Mouse (Mus musculus): ENCODE measurements around the gene Wnt6. TPM values are rescaled to one million over a fixed set of nuclear protein-coding genes. Genes with fewer than 3 reads are reported as not detected.

Gene Wnt6
- total RNA-seq, 2 experiments from 2014 or later, result 0.20 to 0.32 TPM

DNA sequence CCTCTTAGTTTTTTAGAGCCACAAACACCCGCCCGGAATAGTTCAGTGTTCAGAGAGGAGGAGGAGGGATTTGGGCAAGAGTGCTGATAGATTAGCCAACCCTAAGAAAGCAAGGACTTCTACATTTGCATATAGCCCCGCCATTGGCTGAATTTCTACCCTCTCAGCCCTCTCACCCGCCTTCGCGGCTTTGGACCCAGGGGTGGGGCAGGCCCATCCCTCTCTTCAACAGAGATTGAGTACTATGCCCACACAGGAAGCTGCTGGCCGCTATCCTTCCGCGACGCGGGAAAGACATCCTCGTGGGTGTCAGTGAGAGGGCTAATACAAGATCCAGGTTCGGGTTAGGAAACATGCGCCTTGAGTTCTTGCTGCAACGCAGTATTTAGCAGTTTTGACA, 1.4 kb downstream of the Wnt6 start:
- intact Hi-C loops (cut with DNase I), result no loop called here
- peak; percentile 59 to 71 for DNase-seq

DNA sequence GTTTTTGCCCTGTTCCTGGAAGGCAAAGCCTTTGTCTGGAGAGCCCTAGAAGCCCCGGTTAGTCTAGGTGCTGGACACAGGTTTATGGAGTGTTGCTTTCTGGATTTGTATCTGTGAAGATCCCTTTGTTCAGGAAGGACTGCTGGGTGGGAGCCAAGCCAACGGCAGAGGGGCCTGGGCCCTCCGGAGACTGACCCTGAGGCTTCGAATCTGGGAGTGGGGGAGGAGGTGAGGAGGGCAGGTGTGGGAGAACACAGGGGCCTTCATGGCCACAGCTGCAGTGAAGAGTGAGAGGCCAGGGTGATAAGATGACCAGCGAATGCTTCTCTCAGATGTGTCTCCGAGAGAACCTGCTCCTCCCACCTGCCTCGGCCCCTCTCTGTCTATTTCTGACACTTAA, 2.4 kb downstream of the Wnt6 start:
- intact Hi-C loops (cut with DNase I), result no loop called here

DNA sequence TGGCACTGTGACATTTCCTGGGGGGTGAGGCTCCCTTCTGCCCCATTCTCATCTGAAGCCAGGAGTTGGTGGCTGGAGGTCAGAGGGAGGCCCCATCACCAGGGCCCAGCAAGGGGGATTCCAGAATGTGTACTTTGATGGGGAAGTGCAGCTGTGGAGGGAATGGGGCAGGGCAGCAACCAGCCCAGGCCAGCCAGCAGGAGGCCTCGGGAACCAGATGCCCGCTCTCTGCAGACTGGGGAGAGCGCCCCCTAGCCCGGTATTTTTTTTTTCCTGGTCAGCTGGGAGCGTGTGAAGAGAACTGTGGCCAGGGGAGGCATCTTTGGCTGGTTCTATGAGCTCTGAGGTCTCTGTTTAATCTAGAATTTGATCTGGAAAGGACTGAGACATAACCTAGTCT, 4.1 kb downstream of the Wnt6 start:
- intact Hi-C loops (cut with DNase I), result no loop called here
- DNase-seq, result no peak

More for the DNA sequence above, 2.4 kb downstream of the Wnt6 start:
- DNase-seq, result no peak

DNA sequence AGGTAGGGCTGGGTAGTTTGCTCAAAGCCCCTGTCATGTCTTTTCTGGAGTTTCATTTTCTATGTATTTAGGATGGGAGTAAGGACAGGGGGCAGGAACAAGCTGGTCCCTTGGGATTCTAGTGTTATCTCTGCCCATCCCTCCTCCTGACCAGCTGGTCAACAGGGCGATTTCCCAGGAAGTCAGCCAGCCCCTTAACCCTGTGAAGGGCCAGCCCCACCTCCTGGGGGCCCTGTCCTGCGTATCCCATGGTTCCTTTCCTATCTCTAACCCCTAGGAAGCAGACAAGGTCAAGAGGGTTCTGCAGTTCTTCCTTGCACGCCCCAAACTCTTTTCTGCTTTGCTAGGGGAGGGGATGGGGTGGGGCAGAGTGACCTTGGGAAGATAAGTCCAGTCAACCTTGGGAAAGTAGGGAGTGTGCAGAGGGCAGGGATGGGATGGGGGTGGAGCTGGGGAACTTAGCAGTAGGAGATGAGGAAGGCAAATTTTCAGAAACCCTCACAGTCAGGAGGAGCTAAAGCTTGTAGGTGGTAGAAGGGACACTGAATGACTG, 7.3 kb downstream of the Wnt6 start:
- intact Hi-C loops (cut with DNase I), result no loop called here
- no peak for DNase-seq

DNA sequence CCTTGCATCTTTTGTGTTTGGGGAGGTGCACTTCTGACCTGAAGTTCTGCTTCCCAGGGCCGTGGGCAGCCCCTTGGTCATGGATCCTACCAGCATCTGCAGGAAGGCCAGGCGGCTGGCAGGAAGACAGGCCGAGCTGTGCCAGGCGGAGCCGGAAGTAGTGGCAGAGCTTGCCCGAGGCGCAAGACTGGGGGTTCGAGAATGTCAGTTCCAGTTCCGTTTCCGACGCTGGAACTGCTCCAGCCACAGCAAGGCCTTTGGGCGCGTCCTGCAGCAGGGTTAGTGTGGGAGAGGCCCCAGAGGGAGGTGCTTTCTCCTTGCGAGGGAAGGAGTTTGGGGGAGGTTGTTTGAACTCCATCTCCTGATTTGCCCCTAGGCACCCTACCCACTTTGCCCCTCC, 10.4 kb downstream of the Wnt6 start:
- intact Hi-C loops (cut with DNase I), result no loop called here

DNA sequence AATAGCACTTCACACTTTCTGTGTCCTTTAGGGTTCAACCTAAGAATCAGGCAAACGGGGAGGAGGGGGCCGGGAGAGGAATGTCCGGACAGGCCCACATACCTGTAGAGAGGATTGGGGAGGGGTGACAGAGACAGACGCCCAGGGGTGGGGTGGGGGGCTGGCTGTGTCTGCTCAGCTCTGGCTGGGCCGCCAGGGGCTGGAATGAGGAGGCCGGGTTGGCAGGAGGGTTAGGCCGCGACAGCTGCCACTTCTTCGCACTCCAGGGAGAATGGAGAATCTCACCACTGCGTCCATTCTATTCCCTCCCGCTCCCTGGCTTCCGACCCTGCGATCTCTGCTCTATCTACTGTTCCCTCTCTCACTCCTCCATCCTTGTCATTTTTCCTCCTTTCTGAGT, 11.9 kb downstream of the Wnt6 start:
- intact Hi-C loops (cut with DNase I), result no loop called here
- DNase-seq, result no peak

More for the DNA sequence above, 10.4 kb downstream of the Wnt6 start:
- no peak for DNase-seq

DNA sequence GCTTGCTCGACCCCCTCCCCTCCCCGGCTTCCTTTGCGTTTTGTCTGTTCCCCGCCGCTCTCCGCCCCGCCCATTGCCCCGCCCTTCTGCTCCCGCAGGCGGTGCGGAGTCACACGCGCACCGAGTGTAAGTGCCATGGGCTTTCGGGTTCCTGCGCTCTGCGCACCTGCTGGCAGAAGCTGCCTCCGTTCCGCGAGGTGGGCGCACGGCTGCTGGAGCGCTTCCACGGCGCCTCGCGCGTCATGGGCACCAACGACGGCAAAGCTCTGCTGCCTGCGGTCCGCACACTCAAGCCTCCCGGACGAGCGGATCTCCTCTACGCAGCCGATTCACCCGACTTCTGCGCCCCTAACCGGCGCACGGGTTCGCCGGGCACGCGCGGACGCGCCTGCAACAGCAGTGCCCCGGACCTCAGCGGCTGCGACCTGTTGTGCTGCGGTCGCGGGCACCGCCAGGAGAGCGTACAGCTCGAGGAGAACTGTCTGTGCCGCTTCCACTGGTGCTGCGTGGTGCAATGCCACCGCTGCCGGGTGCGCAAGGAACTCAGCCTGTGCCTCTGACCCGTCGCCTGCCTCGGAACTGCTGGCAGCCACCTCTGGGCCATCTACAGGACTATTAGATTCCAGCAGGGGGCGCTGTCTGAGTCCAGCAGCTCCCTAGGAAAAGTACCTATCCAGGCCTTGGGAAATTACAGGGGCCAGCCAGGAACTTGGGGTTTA, 12.5 kb downstream of the Wnt6 start:
- peak; percentile 39 to 52 for DNase-seq
- intact Hi-C loops (cut with DNase I), result no loop called here

DNA sequence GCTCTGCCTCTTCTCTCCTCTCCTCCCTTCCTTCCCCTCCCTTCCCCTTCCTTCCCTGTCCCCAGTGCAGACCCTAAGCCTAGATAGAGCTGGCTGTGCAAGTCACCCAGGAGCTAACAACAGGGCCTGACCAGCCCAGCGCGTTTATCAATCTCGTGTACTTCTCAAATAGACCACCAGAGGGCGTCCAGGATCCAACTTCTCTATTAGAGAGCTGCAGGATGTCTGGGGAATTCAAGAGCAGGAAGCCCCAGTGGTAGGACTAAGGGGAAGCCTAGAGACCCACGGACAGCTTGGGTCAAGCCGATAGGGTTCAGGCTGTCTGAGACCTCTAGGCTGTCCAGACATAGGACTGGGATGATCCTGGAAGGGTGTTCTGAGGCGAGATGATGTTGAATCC, 16.2 kb downstream of the Wnt6 start:
- DNase-seq, result peak; percentile 54 to 63
- intact Hi-C loops (cut with DNase I), result loop anchor here (2.0 kb wide), 2 partner anchors 19 to 23 kb away; no protein-coding TSS in a partner anchor

DNA sequence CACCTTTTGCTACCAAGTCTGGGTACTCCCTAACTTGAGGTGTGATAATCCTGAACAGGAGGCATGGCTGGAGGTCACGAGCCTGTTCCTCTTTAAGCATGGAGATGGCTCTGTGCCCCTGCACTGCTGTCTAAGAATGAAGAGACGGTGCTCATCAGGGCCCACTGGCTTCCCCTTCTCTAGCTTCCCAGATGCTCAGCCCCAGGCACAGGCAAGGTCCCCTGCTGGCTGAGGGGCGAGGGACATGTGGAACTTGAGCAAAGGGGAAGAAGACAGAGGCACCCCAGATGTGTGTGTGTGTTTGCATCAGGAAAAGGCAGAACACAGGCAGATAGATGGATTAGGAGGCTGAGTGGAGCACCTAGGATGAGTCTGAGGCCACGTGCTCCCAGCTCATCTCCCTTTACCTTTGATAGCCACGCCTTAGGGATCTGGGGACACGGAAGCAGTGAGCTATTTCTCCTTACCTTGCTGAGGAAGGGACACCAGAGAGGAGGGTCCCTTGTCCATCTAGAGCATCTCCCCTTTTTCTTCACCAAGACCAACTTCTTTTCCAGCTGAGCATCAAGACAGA, 17.0 kb downstream of the Wnt6 start:
- no peak for DNase-seq
- intact Hi-C loops (cut with DNase I), result loop anchor here (2.0 kb wide), 2 partner anchors 18 to 24 kb away; no protein-coding TSS in a partner anchor

DNA sequence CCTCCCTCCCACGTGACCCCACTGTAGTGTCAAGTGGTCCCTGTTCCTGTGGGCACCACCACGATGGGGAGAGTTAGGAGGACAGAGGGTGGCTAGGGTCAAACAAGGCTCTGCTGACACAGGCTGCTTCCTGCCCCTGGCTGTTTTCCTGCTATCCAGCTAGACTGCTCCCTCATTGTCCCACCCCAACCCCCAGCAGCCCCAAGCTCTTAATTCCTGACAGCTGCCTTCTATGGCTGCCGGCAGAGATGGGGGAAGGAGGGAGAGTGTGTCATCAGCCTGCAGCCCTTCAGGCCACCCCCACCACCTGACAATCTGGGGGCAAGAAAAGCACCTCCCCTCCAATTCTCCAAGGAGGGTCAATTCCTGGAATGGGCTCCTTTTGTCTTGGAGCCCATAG, 18.4 kb downstream of the Wnt6 start:
- intact Hi-C loops (cut with DNase I), result no loop called here
- DNase-seq, result no peak

DNA sequence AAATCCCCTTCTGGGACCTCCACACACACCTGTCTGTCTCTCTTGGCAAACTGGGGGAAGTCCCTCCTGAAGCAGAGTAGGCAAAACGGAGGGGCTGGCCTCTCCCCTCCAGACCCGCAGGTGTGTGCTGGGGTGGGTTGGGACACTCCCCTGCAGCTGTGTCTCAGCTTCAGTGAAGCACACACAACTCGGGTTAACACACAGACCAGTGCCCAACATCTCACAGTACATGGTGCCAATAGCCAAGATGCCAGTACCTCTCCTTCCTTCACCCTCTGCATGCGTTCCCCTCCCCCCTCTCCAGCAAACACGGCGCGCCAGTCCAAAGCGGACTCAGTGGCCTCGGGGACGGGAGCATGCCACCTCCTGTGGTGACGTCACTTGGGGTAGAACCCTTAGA, 19.6 kb downstream of the Wnt6 start, which contains the start of gene Wnt10a:
Gene Wnt10a, plus strand, starts transcription at position 268 of the 400 bp plus-strand sequence.
- no peak for DNase-seq
- intact Hi-C loops (cut with DNase I), result no loop called here

DNA sequence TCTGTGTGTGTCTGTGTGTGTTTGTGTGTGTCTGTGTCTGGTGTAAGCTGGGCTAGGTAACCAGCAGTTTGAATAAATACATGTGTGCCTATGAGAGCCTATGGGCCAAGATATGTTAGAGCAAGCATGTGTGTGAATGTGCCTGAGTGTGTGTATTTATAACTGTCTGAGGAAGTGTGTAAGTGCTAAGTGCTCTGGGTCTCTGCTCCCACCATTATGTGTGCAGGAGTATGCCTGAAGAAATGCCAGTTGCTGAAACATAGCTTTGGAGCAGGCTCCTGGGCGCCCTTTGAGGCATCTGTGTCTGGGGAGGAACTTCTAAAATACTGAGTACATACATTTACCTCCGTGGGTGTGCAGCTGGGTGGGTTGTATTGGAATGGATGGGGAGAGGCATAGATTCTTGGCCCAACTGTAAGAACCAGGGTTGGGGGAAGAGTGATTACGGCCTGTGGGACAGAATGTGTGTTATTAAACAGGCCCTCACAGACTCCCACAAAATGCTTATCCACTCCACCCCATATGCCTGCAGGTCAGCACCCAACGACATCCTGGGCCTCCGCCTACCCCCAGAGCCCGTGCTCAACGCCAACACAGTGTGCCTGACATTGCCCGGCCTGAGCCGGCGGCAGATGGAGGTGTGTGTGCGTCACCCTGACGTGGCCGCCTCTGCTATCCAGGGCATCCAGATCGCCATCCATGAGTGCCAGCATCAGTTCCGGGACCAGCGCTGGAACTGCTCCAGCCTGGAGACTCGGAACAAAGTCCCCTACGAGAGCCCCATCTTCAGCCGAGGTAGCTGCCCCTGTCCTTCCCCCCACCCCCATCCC, 21.4 kb downstream of the Wnt6 start:
- no peak for DNase-seq
- intact Hi-C loops (cut with DNase I), result no loop called here

DNA sequence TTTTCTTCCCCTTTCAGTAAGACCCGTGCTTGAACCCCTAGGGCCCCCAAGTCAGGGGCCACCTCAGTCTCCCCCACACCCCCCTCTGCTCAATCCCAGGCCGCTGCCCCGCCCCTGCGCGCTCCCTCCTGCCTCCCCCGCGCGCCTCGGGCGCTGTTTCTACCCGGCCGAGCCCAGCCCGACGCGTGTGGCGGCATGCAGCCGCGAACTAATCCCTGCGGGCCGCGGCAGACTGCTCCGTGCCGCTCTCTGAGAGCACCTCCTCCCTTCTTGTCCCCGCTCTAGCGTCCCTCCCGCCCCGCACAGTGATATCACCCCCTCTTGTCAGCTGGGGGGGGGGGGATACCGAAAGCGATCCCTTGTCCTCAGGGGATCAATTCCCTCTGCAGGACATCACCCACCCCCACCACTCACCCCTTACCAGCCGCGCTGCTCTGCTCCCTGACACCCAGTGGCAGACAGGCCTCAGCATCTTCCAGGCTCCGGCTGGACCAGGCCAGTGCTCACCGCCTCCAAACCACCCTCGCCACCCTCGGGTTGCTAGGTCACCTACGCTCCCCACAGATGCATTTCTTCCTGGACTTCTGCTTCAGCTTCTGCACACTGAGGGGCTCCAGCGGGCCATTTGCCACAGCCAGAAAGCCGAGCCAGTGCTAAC, 22.9 kb downstream of the Wnt6 start:
- intact Hi-C loops (cut with DNase I), result no loop called here
- DNase-seq, result no peak

DNA sequence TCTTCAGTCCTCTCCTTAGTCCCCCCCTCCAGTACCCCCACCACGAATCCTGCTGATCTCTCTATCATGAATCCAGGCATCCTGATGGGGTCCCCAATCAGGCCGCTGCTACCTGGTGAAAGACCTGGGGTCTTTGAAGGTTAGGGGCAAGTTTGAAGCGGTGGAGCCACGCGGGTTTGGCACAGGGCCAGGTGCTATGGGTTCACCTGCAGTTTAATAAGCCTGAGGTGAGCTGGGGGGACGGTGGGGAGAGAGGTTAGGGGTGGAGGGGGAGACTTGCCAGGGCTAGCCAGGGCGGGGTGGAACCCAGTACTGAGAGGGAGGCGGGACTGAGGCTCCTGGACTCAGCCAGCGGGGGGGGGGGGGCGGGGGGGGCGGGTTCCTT, 23.4 kb downstream of the Wnt6 start:
- no peak for DNase-seq
- intact Hi-C loops (cut with DNase I), result no loop called here

DNA sequence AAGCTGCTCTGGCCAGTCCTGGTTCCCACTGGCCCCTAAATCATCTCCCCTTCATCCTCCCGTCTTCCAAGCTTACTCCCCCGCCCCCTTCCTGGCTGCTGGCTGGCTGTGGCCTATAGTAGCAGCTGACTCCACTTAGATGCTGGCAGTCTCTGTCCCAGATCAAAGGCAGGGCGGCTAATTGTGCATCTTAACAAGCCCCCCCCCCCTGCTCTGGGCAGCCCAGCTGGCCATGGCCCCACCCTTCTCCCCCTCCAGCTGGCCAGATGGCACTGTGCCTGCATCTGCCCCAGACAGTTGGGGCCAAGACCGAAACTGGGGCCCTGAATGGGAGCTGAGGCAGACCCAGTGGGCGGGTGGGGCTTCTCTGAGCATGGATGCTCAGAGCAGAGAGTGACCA, 25.8 kb downstream of the Wnt6 start:
- DNase-seq, result no peak
- intact Hi-C loops (cut with DNase I), result no loop called here

DNA sequence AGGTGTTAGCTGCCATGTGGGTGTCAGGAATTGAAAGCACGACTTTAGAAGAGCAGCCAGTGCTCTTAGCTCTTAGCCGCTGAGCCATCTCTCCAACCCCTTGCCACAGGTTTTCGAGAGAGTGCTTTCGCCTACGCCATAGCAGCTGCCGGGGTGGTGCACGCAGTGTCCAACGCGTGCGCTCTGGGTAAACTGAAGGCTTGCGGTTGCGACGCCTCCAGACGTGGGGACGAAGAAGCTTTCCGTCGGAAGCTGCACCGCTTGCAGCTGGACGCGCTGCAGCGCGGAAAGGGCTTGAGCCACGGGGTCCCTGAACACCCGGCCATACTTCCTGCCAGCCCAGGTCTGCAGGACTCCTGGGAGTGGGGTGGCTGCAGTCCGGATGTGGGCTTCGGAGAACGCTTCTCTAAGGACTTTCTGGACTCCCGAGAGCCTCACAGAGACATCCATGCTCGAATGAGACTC, 28.8 kb downstream of the Wnt6 start:
- intact Hi-C loops (cut with DNase I), result no loop called here

DNA sequence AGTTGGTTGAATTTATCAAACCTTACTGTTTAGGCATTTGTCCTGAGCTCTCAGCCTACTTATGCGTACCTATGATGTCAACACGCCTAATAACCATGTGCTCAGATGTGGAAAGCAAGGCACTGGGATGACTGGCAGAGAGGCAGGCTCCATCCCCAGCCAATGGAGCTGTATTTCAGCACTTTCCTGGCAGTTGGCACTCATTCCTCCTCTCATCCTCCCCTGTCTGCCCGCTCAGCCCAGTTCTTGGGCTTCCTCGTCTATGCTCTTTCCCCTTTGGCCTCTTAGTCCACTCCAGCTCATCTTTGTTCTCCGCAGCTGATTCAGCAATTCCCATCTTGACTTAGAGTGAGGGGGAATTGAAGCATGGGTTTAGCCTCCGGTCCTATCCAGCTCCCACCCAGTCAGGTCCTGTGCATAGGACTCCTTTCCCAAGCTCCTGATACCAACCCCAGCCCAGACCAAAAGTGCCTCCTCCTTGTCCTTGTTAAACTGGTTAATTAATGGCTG, 30.0 kb downstream of the Wnt6 start:
- intact Hi-C loops (cut with DNase I), result no loop called here
- no peak for DNase-seq

More for the DNA sequence above, 28.8 kb downstream of the Wnt6 start:
- no peak for DNase-seq

DNA sequence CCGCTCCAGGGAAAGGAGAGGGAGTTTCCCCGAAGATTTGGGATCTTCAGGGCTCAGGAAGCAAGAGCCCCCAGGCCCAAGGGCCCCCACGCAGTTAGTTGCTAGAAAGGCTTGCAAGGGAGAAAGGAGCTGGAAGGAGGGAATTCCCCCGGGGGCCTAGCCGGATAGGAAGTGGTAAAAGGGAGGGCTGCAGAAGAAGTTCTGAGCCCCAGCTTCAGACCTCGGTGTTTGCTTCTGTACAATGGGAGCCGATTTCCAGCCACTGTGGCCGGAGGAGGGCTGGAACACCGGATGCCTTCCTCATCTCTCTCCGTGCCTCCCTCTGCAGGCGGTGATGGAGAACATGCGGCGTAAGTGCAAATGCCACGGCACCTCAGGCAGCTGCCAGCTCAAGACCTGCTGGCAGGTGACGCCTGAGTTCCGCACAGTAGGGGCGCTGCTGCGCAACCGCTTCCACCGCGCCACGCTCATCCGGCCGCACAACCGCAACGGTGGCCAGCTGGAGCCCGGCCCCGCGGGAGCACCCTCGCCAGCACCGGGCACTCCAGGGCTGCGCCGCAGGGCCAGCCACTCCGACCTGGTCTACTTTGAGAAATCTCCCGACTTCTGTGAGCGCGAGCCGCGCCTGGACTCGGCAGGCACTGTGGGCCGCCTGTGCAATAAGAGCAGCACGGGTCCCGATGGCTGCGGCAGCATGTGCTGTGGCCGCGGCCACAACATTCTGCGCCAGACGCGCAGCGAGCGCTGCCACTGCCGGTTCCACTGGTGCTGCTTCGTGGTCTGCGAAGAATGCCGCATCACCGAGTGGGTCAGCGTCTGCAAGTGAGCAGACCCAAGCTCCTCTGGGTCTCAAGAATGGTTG, 31.3 kb downstream of the Wnt6 start:
- intact Hi-C loops (cut with DNase I), result no loop called here
- DNase-seq, result peak; percentile 64 to 69

DNA sequence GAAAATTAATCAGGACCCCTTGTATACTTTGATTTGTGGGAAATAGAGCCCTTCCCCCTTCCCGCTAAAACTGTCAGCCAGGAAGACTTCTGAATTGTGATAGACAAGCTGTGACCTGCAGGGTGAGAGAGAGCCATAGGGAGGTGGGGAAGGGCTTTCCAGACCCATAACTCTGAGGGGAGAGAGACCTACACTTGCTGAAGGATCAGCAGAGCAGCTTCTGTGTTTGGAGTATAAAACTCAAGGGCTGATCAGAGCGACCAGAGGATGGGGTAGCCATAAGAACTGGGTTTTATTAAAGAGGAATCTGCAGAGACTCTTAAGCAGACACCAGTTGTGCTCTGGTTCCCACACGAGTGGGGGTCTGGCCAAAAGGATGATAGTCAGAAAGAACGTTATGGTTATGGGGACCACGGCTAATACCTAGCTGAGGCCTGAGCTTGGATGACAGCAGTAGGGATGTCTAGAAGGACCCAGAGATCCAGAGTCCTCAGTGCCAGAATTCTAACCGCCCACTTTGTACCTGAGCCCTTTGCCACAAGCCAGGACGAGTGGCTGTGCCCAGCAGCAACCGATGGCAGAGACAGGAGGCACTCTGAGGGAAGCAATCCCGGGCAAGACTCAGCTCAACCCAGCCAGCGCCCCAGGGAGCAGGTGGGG, 32.6 kb downstream of the Wnt6 start:
- intact Hi-C loops (cut with DNase I), result no loop called here
- DNase-seq, result no peak

All from gastrocnemius, postnatal 36 days (tissue).